Mouse (Mus musculus) small intestine, adult 2 months (tissue): ENCODE measurements around the gene Hdgfl2.

Source experiments
- CTCF ChIP-seq: fragments of 200-500 bp; IDR thresholded peaks from 2 replicates; pipeline ENCODE4 v1.5.1; 2012; ENCODE audit warnings: low read depth, mild to moderate bottlenecking, control low read depth, inconsistent platforms, low read length, moderate library complexity, mixed read lengths; ENCODE audit not compliant: insufficient replicate concordance, insufficient read length; ENCODE audit errors: extremely low read depth
- POLR2A ChIP-seq: fragments of 200-500 bp; IDR thresholded peaks from 2 replicates; pipeline ENCODE4 v1.6.1; 2012; ENCODE audit warnings: low read depth, mild to moderate bottlenecking, control low read depth, inconsistent platforms, low read length, moderate library complexity

DNA sequence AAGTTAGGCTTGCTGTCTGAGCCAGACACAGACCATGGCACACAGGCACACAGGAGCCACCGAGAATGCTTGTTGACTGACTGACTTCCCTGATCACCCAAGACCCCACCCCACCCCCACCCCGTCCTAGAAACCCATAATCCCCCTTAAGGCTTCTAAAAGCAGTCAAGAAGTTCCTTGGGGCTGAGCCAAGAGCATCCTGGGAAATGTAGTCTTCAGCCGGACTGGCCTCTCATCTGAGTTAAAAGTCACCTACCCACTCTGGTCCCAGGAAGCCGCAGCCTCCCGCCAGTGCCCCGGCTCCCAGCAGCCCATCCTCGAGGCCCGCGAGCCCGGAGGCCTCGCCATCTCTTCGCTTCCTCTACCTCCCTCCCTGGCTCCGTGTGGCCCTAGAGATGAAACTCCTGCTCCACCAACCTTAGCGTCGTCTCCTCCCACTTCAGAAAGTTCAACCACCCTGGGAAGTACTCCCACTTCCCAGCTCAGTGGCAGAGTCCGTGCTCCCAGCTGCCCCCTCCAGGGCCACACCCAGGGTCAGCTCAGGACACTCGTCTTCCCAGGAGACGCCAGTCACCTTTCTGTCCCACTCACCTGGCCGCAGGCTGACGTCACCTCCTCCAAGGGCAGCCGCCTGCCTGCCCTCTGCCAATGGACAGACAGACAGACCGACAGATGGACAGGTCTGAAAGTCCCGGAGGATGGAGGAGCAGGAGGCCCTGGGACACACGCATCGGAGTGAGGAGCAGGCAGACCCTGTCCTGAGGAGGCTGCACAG is 58.6 kb downstream of the Hdgfl2 start:
- TF ChIP-seq POLR2A (no peak), CTCF (no peak)
